Mouse (Mus musculus) kidney, adult 2 months (tissue): Measurements from ENCODE around the gene Cd151.

ENCODE experiments used
- CTCF ChIP-seq: fragments of 200-500 bp; conservative IDR thresholded peaks from 2 replicates; pipeline ENCODE4 v1.5.1; 2011; ENCODE audit warnings: low read depth, mild to moderate bottlenecking, control low read depth, low read length, moderate library complexity, mixed read lengths; ENCODE audit not compliant: insufficient read depth, insufficient read length
- POLR2A ChIP-seq: fragments of 200-500 bp; IDR thresholded peaks from one replicate; pipeline ENCODE4 v1.6.1; 2011; ENCODE audit warnings: low read depth, low read length, control low read depth

DNA sequence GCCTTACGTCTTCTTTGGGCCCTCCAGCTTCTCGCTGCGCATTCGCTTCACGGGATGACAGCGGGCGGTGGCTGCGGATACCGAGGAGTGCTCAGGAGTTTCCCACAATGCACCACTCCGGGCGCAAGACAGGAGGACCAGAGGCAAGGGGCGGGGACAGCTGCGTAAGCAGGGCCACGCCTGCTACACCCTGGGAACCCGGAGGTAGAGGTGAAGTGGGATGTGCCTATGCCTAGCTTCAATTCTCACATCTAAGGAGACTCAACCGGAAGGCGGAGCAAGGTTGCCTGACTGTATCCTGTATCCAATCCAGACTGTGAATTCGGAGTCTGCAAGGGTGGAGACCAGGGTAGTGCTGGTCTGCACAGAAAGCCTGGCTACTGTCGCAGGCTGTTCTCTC is 37.9 kb upstream of the Cd151 start, which contains the start of gene Cend1:
- TF ChIP-seq POLR2A (no peak), CTCF (no peak)
